Mouse (Mus musculus): ENCODE measurements around the gene Ifnl3. TPM values are rescaled to one million over a fixed set of nuclear protein-coding genes. Genes with fewer than 3 reads are reported as not detected.

Gene Ifnl3
- total and polyA plus RNA-seq, 3 experiments, result not detected

DNA sequence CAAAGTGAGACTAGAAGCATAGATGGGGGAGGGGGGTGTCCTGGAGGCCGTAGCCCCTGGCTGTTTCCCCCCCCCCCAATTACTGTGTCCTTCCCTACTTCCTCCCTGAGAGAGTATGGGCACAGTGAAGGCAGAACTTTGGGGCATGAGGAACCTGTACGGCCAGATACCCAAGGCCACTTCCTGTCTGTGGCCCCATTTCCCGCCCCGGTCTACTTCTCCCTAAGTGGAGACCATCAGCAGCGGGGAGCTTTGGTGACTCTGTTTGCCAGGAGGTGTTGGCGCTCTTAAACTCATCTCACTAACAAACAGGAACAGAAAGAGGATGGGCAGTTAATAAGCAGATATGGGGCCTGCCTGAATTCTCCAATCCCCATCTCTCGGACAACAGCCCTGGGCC is 25.0 kb downstream of the Ifnl3 start:
- no peak overlapping the region for H3K4me3 ChIP-seq (ENCODE audit: control insufficient read depth in 1 of 2, insufficient read depth in 1 of 2, low read depth in 2 of 2, low read length in 2 of 2)

DNA sequence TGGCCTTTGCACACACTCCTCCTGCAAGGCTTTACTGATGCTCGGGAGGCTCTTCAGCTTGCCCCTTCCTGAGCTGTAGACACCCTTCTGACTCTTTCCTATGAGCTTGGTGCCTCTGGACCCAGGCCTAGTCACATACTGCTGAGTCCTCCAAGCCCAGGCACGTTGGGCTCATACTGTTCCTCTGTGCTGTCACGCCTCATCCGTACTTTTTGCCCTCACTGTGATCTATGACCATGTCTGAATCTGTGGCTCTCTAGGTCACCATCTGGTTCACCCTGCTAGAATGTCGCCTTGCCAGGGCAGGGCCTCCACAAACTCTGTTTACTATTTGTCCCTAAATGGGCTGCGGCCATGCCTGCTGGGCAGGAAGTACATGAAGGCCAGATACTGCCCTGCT is 30.4 kb downstream of the Ifnl3 start:
- Histone ChIP-seq H3K4me3 (ENCODE audit: control insufficient read depth in 1 of 2, insufficient read depth in 1 of 2, low read depth in 2 of 2, low read length in 2 of 2) (no peak overlapping the region), H3K9ac (ENCODE audit: control insufficient read depth, low read depth, low read length, poor library complexity, severe bottlenecking) (no peak overlapping the region)
- TF ChIP-seq GATA1 (IDR thresholded peaks at IDR 0.05; ENCODE audit: low read depth, low read length), result no peak
- no peak for TF ChIP-seq ZKSCAN1 (IDR thresholded peaks at IDR 0.05; ENCODE audit: low read depth, low read length)
- TF ChIP-seq BHLHE40 (IDR thresholded peaks at IDR 0.05; ENCODE audit: borderline replicate concordance, low read depth, low read length), result no peak
- no peak for TF ChIP-seq USF2 (IDR thresholded peaks at IDR 0.05; ENCODE audit: borderline replicate concordance in 1 of 2, insufficient read depth in 1 of 2, low read depth in 1 of 2, low read length in 2 of 2)
- no peak for TF ChIP-seq POLR2AphosphoS5 (IDR thresholded peaks at IDR 0.05; ENCODE audit: borderline replicate concordance, low read depth, low read length)
- no peak for TF ChIP-seq HCFC1 (IDR thresholded peaks at IDR 0.05; ENCODE audit: low read depth, low read length)
- no peak for TF ChIP-seq CHD1 (IDR thresholded peaks at IDR 0.05; ENCODE audit: low read depth, low read length)
- TF ChIP-seq UBTF (IDR thresholded peaks at IDR 0.05; ENCODE audit: borderline replicate concordance, insufficient read depth, low read depth, low read length), result no peak
- no peak for TF ChIP-seq NELFE (IDR thresholded peaks at IDR 0.05; ENCODE audit: low read depth, low read length)
- no peak for TF ChIP-seq SIN3A (IDR thresholded peaks at IDR 0.05; ENCODE audit: low read length)
- TF ChIP-seq ZMIZ1 (IDR thresholded peaks at IDR 0.05; ENCODE audit: low read depth, low read length), result no peak
- TF ChIP-seq GABPA (IDR thresholded peaks at IDR 0.05; ENCODE audit: low read depth, low read length), result no peak
- no peak for TF ChIP-seq CHD2 (IDR thresholded peaks at IDR 0.05; ENCODE audit: low read length)
- no peak for TF ChIP-seq POLR2A (IDR thresholded peaks at IDR 0.05; ENCODE audit: control insufficient read depth in 1 of 2, insufficient read depth in 1 of 2, low read depth in 1 of 2, low read length in 2 of 2, poor library complexity in 1 of 2)
- TF ChIP-seq TCF12 (IDR thresholded peaks at IDR 0.05; ENCODE audit: low read depth, low read length), result no peak
- TF ChIP-seq MXI1 (IDR thresholded peaks at IDR 0.05; ENCODE audit: low read depth, low read length), result no peak
- no peak for TF ChIP-seq MAX (IDR thresholded peaks at IDR 0.05; ENCODE audit: low read length)
- TF ChIP-seq MYC (IDR thresholded peaks at IDR 0.05; ENCODE audit: low read depth, low read length), result no peak
- no peak for TF ChIP-seq POLR2AphosphoS2 (IDR thresholded peaks at IDR 0.05; ENCODE audit: low read length)
- no peak for TF ChIP-seq TBP (IDR thresholded peaks at IDR 0.05; ENCODE audit: low read depth, low read length)

More for the DNA sequence above, 25.0 kb downstream of the Ifnl3 start:
- Histone ChIP-seq H3K27ac (ENCODE audit: control insufficient read depth, low read depth, low read length) (no peak overlapping the region), H3K4me1 (ENCODE audit: control insufficient read depth in 1 of 2, insufficient read depth in 2 of 2, low read length in 2 of 2) (0 out of 4 replicates have a peak, but pooled peaks cover 0 to 3% of the 10 kb centered on the region in 2 experiments), H3K79me2 (ENCODE audit: control insufficient read depth, insufficient read depth, low read length, poor library complexity) (no peaks in the 10 kb centered on the region), H3K9me3 (replicated peaks; ENCODE audit: insufficient read depth, low read length) (no peaks in the 10 kb centered on the region), H3K36me3 (ENCODE audit: control insufficient read depth in 1 of 2, insufficient read depth in 2 of 2, low read length in 2 of 2) (no peaks in the 10 kb centered on the region), H3K27me3 (ENCODE audit: control insufficient read depth in 1 of 2, insufficient read depth in 2 of 2, low read length in 2 of 2) (peaks cover 0 to 2% of the 10 kb centered on the region in 2 experiments; a peak in 1 of 4 replicates), H3K9ac (ENCODE audit: control insufficient read depth, low read depth, low read length, poor library complexity, severe bottlenecking) (0 out of 2 replicates have a peak overlapping the region, but pooled peaks have one; percentile 3)
- peak; percentile 16 for DNase-seq (ENCODE audit: low read depth, low spot score)
- TF ChIP-seq USF2 (IDR thresholded peaks at IDR 0.05; ENCODE audit: borderline replicate concordance in 1 of 2, insufficient read depth in 1 of 2, low read depth in 1 of 2, low read length in 2 of 2) (no peak), POLR2AphosphoS2 (IDR thresholded peaks at IDR 0.05; ENCODE audit: low read length) (no peak), RAD21 (IDR thresholded peaks at IDR 0.05; ENCODE audit: low read depth, low read length) (no peak), USF1 (IDR thresholded peaks at IDR 0.05; ENCODE audit: low read depth, low read length) (no peak), TAL1 (IDR thresholded peaks at IDR 0.05; ENCODE audit: low read length) (no peak), GABPA (IDR thresholded peaks at IDR 0.05; ENCODE audit: low read depth, low read length) (no peak), CHD1 (IDR thresholded peaks at IDR 0.05; ENCODE audit: low read depth, low read length) (no peak), SIN3A (IDR thresholded peaks at IDR 0.05; ENCODE audit: low read length) (no peak), RCOR1 (IDR thresholded peaks at IDR 0.05; ENCODE audit: low read depth, low read length) (no peak), UBTF (IDR thresholded peaks at IDR 0.05; ENCODE audit: borderline replicate concordance, insufficient read depth, low read depth, low read length) (no peak), JUND (IDR thresholded peaks at IDR 0.05; ENCODE audit: low read depth, low read length) (no peak), NELFE (IDR thresholded peaks at IDR 0.05; ENCODE audit: low read depth, low read length) (no peak), BHLHE40 (IDR thresholded peaks at IDR 0.05; ENCODE audit: borderline replicate concordance, low read depth, low read length) (no peak), HCFC1 (IDR thresholded peaks at IDR 0.05; ENCODE audit: low read depth, low read length) (no peak), MXI1 (IDR thresholded peaks at IDR 0.05; ENCODE audit: low read depth, low read length) (no peak)

More for the DNA sequence above, 30.4 kb downstream of the Ifnl3 start:
- Histone ChIP-seq H3K4me1 (ENCODE audit: control insufficient read depth in 1 of 2, insufficient read depth in 2 of 2, low read length in 2 of 2) (no peaks in the 10 kb centered on the region), H3K27me3 (ENCODE audit: control insufficient read depth in 1 of 2, insufficient read depth in 2 of 2, low read length in 2 of 2) (peaks cover 0 to 2% of the 10 kb centered on the region in 2 experiments; a peak in 1 of 4 replicates), H3K27ac (ENCODE audit: control insufficient read depth, low read depth, low read length) (no peak overlapping the region), H3K79me2 (ENCODE audit: control insufficient read depth, insufficient read depth, low read length, poor library complexity) (no peaks in the 10 kb centered on the region), H3K9me3 (replicated peaks; ENCODE audit: insufficient read depth, low read length) (no peaks in the 10 kb centered on the region), H3K36me3 (ENCODE audit: control insufficient read depth in 1 of 2, insufficient read depth in 2 of 2, low read length in 2 of 2) (no peaks in the 10 kb centered on the region)
- no peak for DNase-seq (ENCODE audit: low read depth, low spot score)

Measured in MEL (cell line).